Mouse (Mus musculus) embryonic facial prominence, embryonic 10.5 days (tissue): ENCODE results near the gene Glrp1. TPM values are rescaled to one million over a fixed set of nuclear protein-coding genes. Genes with fewer than 3 reads are reported as not detected.

Experiments used
- DNase-seq: peaks from one replicate; pipeline ENCODE4 v3.0.0-alpha.2; 2017; ENCODE audit warnings: low spot score
- H3K27ac ChIP-seq: fragments of 300-500 bp; sonication (generic); replicated peaks from 2 replicates; pipeline ENCODE4 v1.5.1; 2016; ENCODE audit warnings: mild to moderate bottlenecking
- H3K27me3 ChIP-seq: fragments of 300-500 bp; sonication (generic); replicated peaks from 2 replicates; pipeline ENCODE4 v1.6.1; 2016; ENCODE audit warnings: low read depth, mild to moderate bottlenecking; ENCODE audit not compliant: poor library complexity, severe bottlenecking
- H3K36me3 ChIP-seq: fragments of 300-500 bp; sonication (generic); replicated peaks from 2 replicates; pipeline ENCODE4 v1.6.1; 2016; ENCODE audit warnings: mild to moderate bottlenecking, moderate library complexity
- H3K4me1 ChIP-seq: fragments of 300-500 bp; sonication (generic); 2 replicates; pipeline ENCODE4 v1.6.1; 2016
- H3K4me3 ChIP-seq: fragments of 300-500 bp; sonication (generic); 2 replicates; pipeline ENCODE4 v1.5.1; 2016; ENCODE audit warnings: mild to moderate bottlenecking, moderate library complexity
- H3K9me3 ChIP-seq: fragments of 300-500 bp; sonication (generic); 2 replicates; pipeline ENCODE4 v1.6.1; 2016; ENCODE audit warnings: mild to moderate bottlenecking
- WGBS: fragments of 180-500 bp; shearing (Covaris S2); methylation state at CpG from one replicate; pipeline ENCODE4 v1.1.7; 2016; 5-methylcytosine and 5-hydroxymethylcytosine counted together
- polyA plus RNA-seq: library from polyadenylated mRNA; unstranded; fragments of >200 nt; fragmentation: Nextera tagmentation; extraction: Ambion mirVana; gene quantifications from 2 replicates; pipeline ENCODE4 v1.2.1, GENCODE M21; 2016

Glrp1 gene
- polyA plus RNA-seq, 1 experiment from 2014 or later = 0.12 TPM

- Histone ChIP-seq H3K4me3 (no peak overlapping the region), H3K4me1 (peaks cover 26% of the 10 kb centered on the region), H3K27me3 (no peaks in the 10 kb centered on the region), H3K9me3 (no peaks in the 10 kb centered on the region), H3K27ac (no peak overlapping the region), H3K36me3 (no peaks in the 10 kb centered on the region)
- WGBS = 55% methylated on average over 14 of the region's 14 CpGs
- peak; percentile 78 for DNase-seq
Measured at GRCm38 (mm10) chr1:88456451-88457072, 53.3 kb downstream of the Glrp1 start.

- 74% methylated on average over 3 of the region's 3 CpGs for whole genome bisulfite sequencing
- no peak overlapping the region for H3K4me3 ChIP-seq
- peaks cover 26% of the 10 kb centered on the region for H3K4me1 ChIP-seq
- no peaks in the 10 kb centered on the region for H3K9me3 ChIP-seq
- H3K27me3 ChIP-seq = no peaks in the 10 kb centered on the region
- DNase-seq = no peak
- H3K27ac ChIP-seq = 0 out of 2 replicates have a peak overlapping the region, but pooled peaks have one; percentile 37
- no peaks in the 10 kb centered on the region for H3K36me3 ChIP-seq
Measured at GRCm38 (mm10) chr1:88455761-88456160, 54.1 kb downstream of the Glrp1 start.

GRCm38 (mm10) chr1:88454703-88455102 is 55.2 kb downstream of the Glrp1 start:
- DNase-seq = no peak
- Histone ChIP-seq H3K4me3 (no peak overlapping the region), H3K4me1 (peaks cover 26% of the 10 kb centered on the region), H3K36me3 (no peaks in the 10 kb centered on the region), H3K27ac (peak overlapping the region; percentile 51; the same call in 1 of the 2 replicates), H3K9me3 (no peaks in the 10 kb centered on the region), H3K27me3 (no peaks in the 10 kb centered on the region)
- 53% methylated on average over 3 of the region's 3 CpGs for WGBS

DNA sequence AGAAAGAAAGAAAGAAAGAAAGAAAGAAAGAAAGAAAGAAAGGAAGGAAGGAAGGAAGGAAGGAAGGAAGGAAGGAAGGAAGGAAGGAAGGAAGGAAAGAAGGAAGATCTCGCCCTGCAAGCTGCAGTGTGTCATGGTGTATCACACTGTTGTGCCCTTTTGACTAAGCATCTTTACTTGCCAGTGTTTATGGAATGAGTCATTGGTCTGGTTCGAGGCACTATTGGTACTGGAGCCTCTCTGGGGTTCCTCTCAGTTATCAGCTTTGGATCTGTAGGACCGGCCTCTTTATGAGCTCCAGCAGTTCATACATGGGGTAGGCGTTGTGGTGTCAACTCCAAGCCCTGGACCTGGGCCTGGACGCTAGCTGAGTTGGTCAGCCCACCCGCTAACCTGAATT is 57.7 kb downstream of the Glrp1 start:
- Histone ChIP-seq H3K27me3 (no peaks in the 10 kb centered on the region), H3K9me3 (no peaks in the 10 kb centered on the region), H3K36me3 (no peaks in the 10 kb centered on the region), H3K4me1 (peaks cover 31% of the 10 kb centered on the region), H3K4me3 (no peak overlapping the region), H3K27ac (no peak overlapping the region)
- WGBS = 89% methylated on average over 6 of the region's 6 CpGs
- no peak for DNase-seq

- H3K9me3 ChIP-seq = no peaks in the 10 kb centered on the region
- H3K36me3 ChIP-seq = no peaks in the 10 kb centered on the region
- no peak for DNase-seq
- H3K27ac ChIP-seq = no peak overlapping the region
- no peaks in the 10 kb centered on the region for H3K27me3 ChIP-seq
- WGBS = 86% methylated on average over 4 of the region's 4 CpGs
- peaks cover 28% of the 10 kb centered on the region for H3K4me1 ChIP-seq
- no peak overlapping the region for H3K4me3 ChIP-seq
Measured at GRCm38 (mm10) chr1:88450668-88451067, 59.2 kb downstream of the Glrp1 start.

Other genes starting within 250 kb of the Glrp1 start
- gene Hjurp, start 232.4 kb downstream of the Glrp1 start, polyA plus RNA-seq = 219 and 220 TPM in 2 replicates
- gene Trpm8, start 232.4 kb downstream of the Glrp1 start, polyA plus RNA-seq = not detected in 2 replicates
- gene Spp2, start 103.1 kb downstream of the Glrp1 start, polyA plus RNA-seq = 0.30 and 0.37 TPM in 2 replicates
- 14.8 and 15.4 TPM in 2 replicates for gene Arl4c, start 192.2 kb upstream of the Glrp1 start, polyA plus RNA-seq